Mouse (Mus musculus) limb, embryonic 11.5 days (tissue): ENCODE measurements at regions not wholly inside any gene's neighbourhood (a gene's known extent, or its start where the extent isn't known, plus 50 kb on each side); places are given as distances from the start of the nearest gene placed in this dataset.
A peak's percentile ranks its signal among the peaks of the same experiment; 100 is the strongest.

Source experiments
- ATAC-seq: fragments of 200-750 bp; cut with Nextera tagmentation; 2 replicates; pipeline ENCODE4 v1.8.0; 2017; ENCODE audit warnings: low read depth; ENCODE audit not compliant: insufficient number of reproducible peaks, low FRiP score, low TSS enrichment
- DNase-seq: peaks from one replicate; pipeline ENCODE4 v3.0.0-alpha.2; 2015; ENCODE audit warnings: low spot score
- H3K27ac ChIP-seq: fragments of 300-500 bp; sonication (generic); replicated peaks from 2 replicates; pipeline ENCODE4 v1.5.1; 2014; ENCODE audit warnings: low read depth, mild to moderate bottlenecking, low read length
- H3K27me3 ChIP-seq: fragments of 300-500 bp; sonication (generic); 2 replicates; pipeline ENCODE4 v1.6.1; 2014; ENCODE audit warnings: mild to moderate bottlenecking, low read length, mixed read lengths; ENCODE audit not compliant: control insufficient read depth, insufficient read depth
- H3K36me3 ChIP-seq: fragments of 300-500 bp; sonication (generic); 2 replicates; pipeline ENCODE4 v1.6.1; 2014; ENCODE audit warnings: mild to moderate bottlenecking, low read length, moderate library complexity, mixed read lengths; ENCODE audit not compliant: control insufficient read depth, insufficient read depth
- H3K4me1 ChIP-seq: fragments of 300-500 bp; sonication (generic); 2 replicates; pipeline ENCODE4 v1.6.1; 2014; ENCODE audit warnings: low read length, mixed read lengths; ENCODE audit not compliant: control insufficient read depth, insufficient read depth
- H3K4me2 ChIP-seq: fragments of 300-500 bp; sonication (generic); 2 replicates; pipeline ENCODE4 v1.6.1; 2014; ENCODE audit warnings: low read depth, mild to moderate bottlenecking, moderate library complexity; ENCODE audit not compliant: severe bottlenecking
- H3K4me3 ChIP-seq: fragments of 300-500 bp; sonication (generic); 2 replicates; pipeline ENCODE4 v1.5.1; 2014; ENCODE audit warnings: low read depth, low read length
- H3K9ac ChIP-seq: fragments of 300-500 bp; sonication (generic); 2 replicates; pipeline ENCODE4 v1.6.1; 2014; ENCODE audit warnings: mild to moderate bottlenecking, low read length
- H3K9me3 ChIP-seq: fragments of 300-500 bp; sonication (generic); 2 replicates; pipeline ENCODE4 v1.6.1; 2016; ENCODE audit warnings: low read length; ENCODE audit not compliant: control insufficient read depth
- WGBS: fragments of 180-500 bp; shearing (Covaris S2); extraction: QIAGEN DNeasy Blood & Tissue Kit; methylation state at CpG from one replicate; pipeline ENCODE4 v1.1.7; 2014; 5-methylcytosine and 5-hydroxymethylcytosine counted together

GRCm38 (mm10) chr5:148454200-148454599 lies 54.5 kb upstream of the Slc7a1 start:
- ATAC-seq = 0 out of 2 replicates have a peak, but pooled peaks have one; percentile 26
- Histone ChIP-seq H3K4me3 (no peak overlapping the region), H3K27ac (no peak overlapping the region), H3K9me3 (no peaks in the 10 kb centered on the region), H3K36me3 (no peaks in the 10 kb centered on the region), H3K9ac (no peak overlapping the region), H3K27me3 (no peaks in the 10 kb centered on the region), H3K4me1 (no peaks in the 10 kb centered on the region), H3K4me2 (no peak overlapping the region)
- WGBS = 74% methylated on average over 5 of the region's 5 CpGs
- no peak for DNase-seq

- DNase-seq = no peak
- Histone ChIP-seq H3K9ac (no peak overlapping the region), H3K27ac (no peak overlapping the region), H3K4me1 (no peaks in the 10 kb centered on the region), H3K4me3 (no peak overlapping the region), H3K4me2 (no peak overlapping the region), H3K9me3 (no peaks in the 10 kb centered on the region), H3K27me3 (no peaks in the 10 kb centered on the region), H3K36me3 (no peaks in the 10 kb centered on the region)
- no peak for ATAC-seq
- 86% methylated on average over 12 of the region's 12 CpGs for WGBS
These were observed 54.1 kb upstream of the Slc7a1 start for GRCm38 (mm10) chr5:148453776-148454175.

GRCm38 (mm10) chr5:148452909-148453632 lies 53.4 kb upstream of the Slc7a1 start:
- no peaks in the 10 kb centered on the region for H3K27me3 ChIP-seq
- H3K36me3 ChIP-seq = no peaks in the 10 kb centered on the region
- H3K9me3 ChIP-seq = no peaks in the 10 kb centered on the region
- WGBS = 58% methylated on average over 17 of the region's 17 CpGs
- ATAC-seq = no peak
- no peak overlapping the region for H3K27ac ChIP-seq
- no peak overlapping the region for H3K4me3 ChIP-seq
- no peaks in the 10 kb centered on the region for H3K4me1 ChIP-seq
- H3K9ac ChIP-seq = no peak overlapping the region
- no peak overlapping the region for H3K4me2 ChIP-seq
- DNase-seq = no peak

GRCm38 (mm10) chr5:148451811-148452210 lies 52.1 kb upstream of the Slc7a1 start:
- ATAC-seq = no peak
- Histone ChIP-seq H3K4me1 (no peaks in the 10 kb centered on the region), H3K4me3 (no peak overlapping the region), H3K4me2 (no peak overlapping the region), H3K9me3 (no peaks in the 10 kb centered on the region), H3K27ac (no peak overlapping the region), H3K9ac (no peak overlapping the region), H3K27me3 (no peaks in the 10 kb centered on the region), H3K36me3 (no peaks in the 10 kb centered on the region)
- 39% methylated on average over 7 of the region's 7 CpGs for WGBS
- peak; percentile 76 for DNase-seq

- H3K36me3 ChIP-seq = no peaks in the 10 kb centered on the region
- H3K27me3 ChIP-seq = no peaks in the 10 kb centered on the region
- H3K4me2 ChIP-seq = no peak overlapping the region
- H3K9ac ChIP-seq = no peak overlapping the region
- DNase-seq (peak; percentile 60), ATAC-seq (no peak; the same call in 1 of the 2 replicates)
- no peaks in the 10 kb centered on the region for H3K4me1 ChIP-seq
- no peak overlapping the region for H3K4me3 ChIP-seq
- 43% methylated on average over 11 of the region's 11 CpGs for WGBS
- H3K27ac ChIP-seq = no peak overlapping the region
- no peaks in the 10 kb centered on the region for H3K9me3 ChIP-seq
These were observed 51.2 kb upstream of the Slc7a1 start for GRCm38 (mm10) chr5:148450924-148451323.
